Mouse (Mus musculus) embryonic facial prominence, embryonic 10.5 days (tissue): ENCODE results near the gene Tbcc. TPM values are rescaled to one million over a fixed set of nuclear protein-coding genes. Genes with fewer than 3 reads are reported as not detected.
A peak's percentile ranks its signal among the peaks of the same experiment; 100 is the strongest.

ENCODE experiments used
- DNase-seq: peaks from one replicate; pipeline ENCODE4 v3.0.0-alpha.2; 2017; ENCODE audit warnings: low spot score
- H3K27ac ChIP-seq: fragments of 300-500 bp; sonication (generic); replicated peaks from 2 replicates; pipeline ENCODE4 v1.5.1; 2016; ENCODE audit warnings: mild to moderate bottlenecking
- H3K27me3 ChIP-seq: fragments of 300-500 bp; sonication (generic); replicated peaks from 2 replicates; pipeline ENCODE4 v1.6.1; 2016; ENCODE audit warnings: low read depth, mild to moderate bottlenecking; ENCODE audit not compliant: poor library complexity, severe bottlenecking
- H3K36me3 ChIP-seq: fragments of 300-500 bp; sonication (generic); replicated peaks from 2 replicates; pipeline ENCODE4 v1.6.1; 2016; ENCODE audit warnings: mild to moderate bottlenecking, moderate library complexity
- H3K4me1 ChIP-seq: fragments of 300-500 bp; sonication (generic); 2 replicates; pipeline ENCODE4 v1.6.1; 2016
- H3K4me3 ChIP-seq: fragments of 300-500 bp; sonication (generic); 2 replicates; pipeline ENCODE4 v1.5.1; 2016; ENCODE audit warnings: mild to moderate bottlenecking, moderate library complexity
- H3K9me3 ChIP-seq: fragments of 300-500 bp; sonication (generic); 2 replicates; pipeline ENCODE4 v1.6.1; 2016; ENCODE audit warnings: mild to moderate bottlenecking
- WGBS: fragments of 180-500 bp; shearing (Covaris S2); methylation state at CpG from one replicate; pipeline ENCODE4 v1.1.7; 2016; 5-methylcytosine and 5-hydroxymethylcytosine counted together
- polyA plus RNA-seq: library from polyadenylated mRNA; unstranded; fragments of >200 nt; fragmentation: Nextera tagmentation; extraction: Ambion mirVana; gene quantifications from 2 replicates; pipeline ENCODE4 v1.2.1, GENCODE M21; 2016

Gene Tbcc
- polyA plus RNA-seq, 1 experiment from 2014 or later = 57.9 TPM

DNA sequence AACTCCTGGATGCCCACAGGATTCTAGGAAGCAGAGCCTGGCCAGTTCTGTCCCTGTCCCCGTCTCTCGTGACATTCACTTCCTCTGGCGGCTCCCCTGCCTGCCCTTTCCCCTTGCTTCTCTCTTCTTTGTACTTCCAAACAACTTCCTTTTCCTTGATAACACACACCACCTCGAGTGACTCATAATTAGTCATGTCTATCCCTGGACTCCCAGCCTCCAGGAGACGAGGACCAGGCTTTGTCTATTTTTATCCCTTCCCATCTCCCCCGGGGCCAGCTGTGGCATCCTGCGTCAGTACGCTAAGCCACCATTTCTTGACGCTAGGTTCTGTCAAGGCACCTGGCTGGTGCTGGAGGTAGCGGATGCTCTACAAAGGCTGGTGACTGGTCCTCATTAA lies 16.4 kb upstream of the Tbcc start:
- 42% methylated on average over 10 of the region's 10 CpGs for WGBS
- DNase-seq = no peak
- no peaks in the 10 kb centered on the region for H3K27me3 ChIP-seq
- no peaks in the 10 kb centered on the region for H3K9me3 ChIP-seq
- no peaks in the 10 kb centered on the region for H3K36me3 ChIP-seq
- H3K4me3 ChIP-seq = no peak overlapping the region
- H3K27ac ChIP-seq = peak overlapping the region; percentile 4; the same call in 1 of the 2 replicates
- peaks cover 31% of the 10 kb centered on the region for H3K4me1 ChIP-seq

- Histone ChIP-seq H3K27me3 (no peaks in the 10 kb centered on the region), H3K4me1 (peaks cover 37% of the 10 kb centered on the region), H3K36me3 (no peaks in the 10 kb centered on the region), H3K27ac (no peak overlapping the region), H3K9me3 (no peaks in the 10 kb centered on the region), H3K4me3 (no peak overlapping the region)
- WGBS = 68% methylated on average over 3 of the region's 3 CpGs
- no peak for DNase-seq
Observed at GRCm38 (mm10) chr17:46875626-46876025, 14.9 kb upstream of the Tbcc start.

GRCm38 (mm10) chr17:46876371-46876950 lies 14.0 kb upstream of the Tbcc start:
- Histone ChIP-seq H3K27me3 (no peaks in the 10 kb centered on the region), H3K4me1 (peaks cover 37% of the 10 kb centered on the region), H3K36me3 (no peaks in the 10 kb centered on the region), H3K9me3 (no peaks in the 10 kb centered on the region), H3K4me3 (no peak overlapping the region), H3K27ac (no peak overlapping the region; the same call in 1 of the 2 replicates)
- WGBS = 61% methylated on average over 8 of the region's 8 CpGs
- DNase-seq = peak; percentile 55

- DNase-seq = no peak
- H3K4me3 ChIP-seq = no peak overlapping the region
- peaks cover 37% of the 10 kb centered on the region for H3K4me1 ChIP-seq
- H3K27ac ChIP-seq = no peak overlapping the region
- 95% methylated on average over 5 of the region's 5 CpGs for WGBS
- no peaks in the 10 kb centered on the region for H3K9me3 ChIP-seq
- H3K27me3 ChIP-seq = no peaks in the 10 kb centered on the region
- no peaks in the 10 kb centered on the region for H3K36me3 ChIP-seq
Observed at GRCm38 (mm10) chr17:46877061-46877460, 13.4 kb upstream of the Tbcc start.

- 62% methylated on average over 14 of the region's 14 CpGs for WGBS
Observed at GRCm38 (mm10) chr17:46879841-46880311, 10.6 kb upstream of the Tbcc start.

GRCm38 (mm10) chr17:46880322-46880721 lies 10.2 kb upstream of the Tbcc start:
- H3K4me3 ChIP-seq = no peak overlapping the region
- no peak overlapping the region for H3K27ac ChIP-seq
- no peak for DNase-seq
- H3K27me3 ChIP-seq = no peaks in the 10 kb centered on the region
- no peaks in the 10 kb centered on the region for H3K9me3 ChIP-seq
- H3K4me1 ChIP-seq = peaks cover 14% of the 10 kb centered on the region
- WGBS = 82% methylated on average over 2 of the region's 2 CpGs
- H3K36me3 ChIP-seq = no peaks in the 10 kb centered on the region

More at GRCm38 (mm10) chr17:46879841-46880311, 10.6 kb upstream of the Tbcc start:
- Histone ChIP-seq H3K27ac (no peak overlapping the region), H3K4me3 (no peak overlapping the region), H3K27me3 (no peaks in the 10 kb centered on the region), H3K36me3 (no peaks in the 10 kb centered on the region), H3K9me3 (no peaks in the 10 kb centered on the region), H3K4me1 (peaks cover 14% of the 10 kb centered on the region)
- no peak for DNase-seq

DNA sequence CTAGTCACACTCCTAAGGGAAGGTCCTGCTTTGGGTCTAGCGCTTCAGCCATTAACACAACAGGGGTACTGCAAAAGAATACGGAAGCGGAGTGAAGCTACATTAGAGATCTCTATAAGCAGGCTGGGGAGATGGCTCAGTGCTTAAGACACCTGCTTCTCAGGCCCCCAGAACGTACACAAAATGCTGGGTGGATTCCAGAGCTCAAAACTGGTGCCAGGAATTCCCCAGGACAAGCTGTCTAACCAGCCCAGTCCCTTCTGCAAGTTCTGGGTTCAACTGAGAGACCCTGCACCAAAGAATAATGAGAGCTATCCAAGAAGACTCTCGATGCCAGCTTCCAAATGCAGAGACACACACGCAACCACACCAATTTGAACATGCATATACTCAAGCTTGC lies 8.8 kb upstream of the Tbcc start:
- H3K4me3 ChIP-seq = no peak overlapping the region
- H3K27ac ChIP-seq = no peak overlapping the region
- peaks cover 15% of the 10 kb centered on the region for H3K4me1 ChIP-seq
- 91% methylated on average over 6 of the region's 6 CpGs for WGBS
- H3K9me3 ChIP-seq = no peaks in the 10 kb centered on the region
- H3K27me3 ChIP-seq = no peaks in the 10 kb centered on the region
- DNase-seq = no peak
- no peaks in the 10 kb centered on the region for H3K36me3 ChIP-seq

DNA sequence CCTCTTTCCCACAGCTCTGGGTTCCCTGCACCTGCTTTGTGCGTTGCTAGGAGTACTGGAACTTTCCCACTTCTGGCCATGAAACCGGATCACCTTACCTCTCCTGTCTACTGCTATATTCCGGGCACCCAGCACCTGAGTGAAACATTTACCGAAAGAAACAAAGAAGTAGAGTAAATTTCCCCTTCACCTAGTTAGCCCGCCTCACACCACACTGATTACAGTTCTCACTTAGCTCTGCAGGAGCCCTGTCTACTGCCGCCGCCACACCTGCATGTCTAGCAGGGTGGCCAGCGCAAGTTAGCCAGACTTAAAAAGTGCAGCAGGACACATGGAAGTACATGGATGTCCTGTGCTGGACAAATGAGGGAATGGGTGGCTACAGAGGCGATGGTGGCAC lies 7.4 kb upstream of the Tbcc start:
- Histone ChIP-seq H3K4me3 (no peak overlapping the region), H3K27ac (no peak overlapping the region), H3K36me3 (no peaks in the 10 kb centered on the region), H3K9me3 (no peaks in the 10 kb centered on the region), H3K4me1 (peaks cover 12% of the 10 kb centered on the region), H3K27me3 (no peaks in the 10 kb centered on the region)
- DNase-seq = no peak
- WGBS = 88% methylated on average over 9 of the region's 9 CpGs

GRCm38 (mm10) chr17:46884766-46885165 lies 5.7 kb upstream of the Tbcc start:
- WGBS = 90% methylated on average over 6 of the region's 6 CpGs
- Histone ChIP-seq H3K27me3 (no peaks in the 10 kb centered on the region), H3K4me3 (no peak overlapping the region), H3K27ac (no peak overlapping the region), H3K36me3 (no peaks in the 10 kb centered on the region), H3K4me1 (peaks cover 21% of the 10 kb centered on the region), H3K9me3 (no peaks in the 10 kb centered on the region)
- no peak for DNase-seq

DNA sequence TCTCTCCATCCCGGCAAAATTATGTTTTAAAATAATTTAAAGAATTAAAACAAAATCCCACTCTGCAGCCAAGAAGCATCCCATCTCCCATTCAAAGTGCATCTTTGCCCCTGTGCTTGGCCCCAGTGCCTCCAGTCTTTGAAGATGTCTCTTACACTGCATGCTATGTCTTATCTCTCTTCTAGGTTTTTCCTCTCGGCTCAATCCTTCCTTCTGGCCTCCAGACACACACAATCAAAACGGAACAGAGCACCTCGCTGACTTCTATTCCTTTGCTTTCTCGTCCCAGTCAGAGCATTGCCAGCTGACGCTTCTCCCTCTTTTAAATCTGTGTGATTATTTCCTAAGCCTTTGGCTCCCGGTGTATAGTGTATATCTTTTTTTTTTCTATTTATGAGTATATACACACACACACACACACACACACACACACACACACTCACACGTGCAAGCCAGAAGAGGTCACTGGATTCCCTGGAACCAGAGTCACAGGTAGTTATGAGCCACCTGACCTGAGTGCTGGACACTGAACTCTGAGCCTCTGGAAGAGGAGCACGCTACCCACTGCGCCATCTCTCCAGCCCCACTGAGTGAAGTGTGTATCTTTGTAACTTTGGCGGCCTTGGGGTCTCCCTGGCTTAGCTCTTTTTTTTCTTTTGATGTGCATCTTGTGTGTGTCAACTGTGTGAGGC lies 5.1 kb upstream of the Tbcc start:
- WGBS = 84% methylated on average over 11 of the region's 11 CpGs
- H3K27ac ChIP-seq = no peak overlapping the region
- no peak for DNase-seq
- no peak overlapping the region for H3K4me3 ChIP-seq
- no peaks in the 10 kb centered on the region for H3K9me3 ChIP-seq
- H3K27me3 ChIP-seq = no peaks in the 10 kb centered on the region
- peaks cover 21% of the 10 kb centered on the region for H3K4me1 ChIP-seq
- no peaks in the 10 kb centered on the region for H3K36me3 ChIP-seq

DNA sequence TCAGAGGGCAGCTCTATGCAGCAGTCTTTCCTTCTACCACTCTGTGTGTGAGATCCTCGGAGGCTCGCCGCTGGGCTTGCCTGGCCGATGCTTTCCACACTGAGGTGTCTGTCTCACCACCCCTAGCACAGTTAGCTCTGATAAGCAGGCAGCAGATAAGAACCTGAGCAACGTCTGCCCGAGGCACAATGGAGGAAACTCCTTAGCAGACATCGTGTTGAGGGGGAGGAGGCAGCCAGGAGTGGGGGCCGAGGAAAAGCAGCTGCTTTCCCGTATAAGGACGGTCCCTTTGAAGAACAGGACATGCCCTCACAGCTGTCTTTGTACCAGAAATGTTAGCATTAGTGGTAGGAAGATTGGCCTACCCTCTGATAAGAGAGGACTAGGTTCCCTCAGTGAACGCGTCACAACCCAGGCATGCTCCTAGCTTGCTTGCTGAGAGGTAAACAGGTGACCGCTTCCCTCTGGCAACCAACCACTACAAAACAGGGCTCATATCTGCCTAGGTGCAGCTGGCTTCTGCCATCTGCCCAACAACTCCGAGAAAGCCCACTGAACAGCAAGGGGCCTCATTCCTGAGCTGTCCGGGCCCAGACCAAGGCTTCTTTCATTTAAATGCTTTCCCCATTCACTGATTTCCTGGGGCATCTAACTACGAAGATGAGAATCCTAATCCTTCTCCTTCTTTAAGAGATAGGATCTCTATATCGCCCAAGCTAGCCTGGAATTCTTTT lies 4.4 kb upstream of the Tbcc start:
- Histone ChIP-seq H3K4me3 (no peak overlapping the region; the same call in 1 of the 2 replicates), H3K9me3 (no peaks in the 10 kb centered on the region), H3K36me3 (no peaks in the 10 kb centered on the region), H3K4me1 (peaks cover 23% of the 10 kb centered on the region), H3K27me3 (no peaks in the 10 kb centered on the region), H3K27ac (peak overlapping the region; percentile 3; the same call in 1 of the 2 replicates)
- 58% methylated on average over 17 of the region's 17 CpGs for WGBS
- DNase-seq = no peak

DNA sequence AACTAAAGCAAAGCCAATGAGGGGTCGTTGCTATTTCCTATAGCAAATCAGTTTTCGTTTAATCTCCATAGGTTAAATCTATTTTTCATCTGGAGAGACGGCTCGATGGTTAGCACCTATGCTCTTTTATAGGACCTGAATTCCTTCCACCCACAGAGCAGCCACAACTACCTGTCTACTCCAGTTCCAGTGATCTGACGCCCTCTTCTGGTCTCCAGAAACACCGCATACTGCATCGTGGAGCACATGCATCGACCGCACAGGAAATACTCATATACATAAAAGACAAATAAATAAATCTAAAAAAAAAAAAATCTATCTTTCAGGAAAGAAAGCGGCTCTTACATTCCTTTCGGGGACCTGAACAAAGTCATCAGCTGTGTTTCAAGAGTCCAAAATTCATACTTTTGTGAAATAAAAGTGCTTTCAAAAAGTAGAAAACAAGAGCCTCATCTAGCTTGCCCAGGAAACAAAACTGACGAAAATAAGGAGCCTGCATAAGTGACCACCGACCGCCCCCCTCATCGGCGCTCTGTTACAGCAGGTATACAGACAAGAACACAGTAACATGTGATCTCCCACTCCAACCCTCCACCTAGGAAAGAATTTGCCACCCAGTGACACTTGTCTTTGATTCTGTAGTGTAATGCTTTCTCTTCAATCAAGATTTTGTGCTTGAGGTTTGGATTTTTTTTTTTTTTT lies 1.8 kb upstream of the Tbcc start:
- DNase-seq = peak; percentile 39
- peaks cover 18% of the 10 kb centered on the region for H3K36me3 ChIP-seq
- no peaks in the 10 kb centered on the region for H3K27me3 ChIP-seq
- peak overlapping the region; percentile 95 for H3K27ac ChIP-seq
- H3K4me1 ChIP-seq = peaks cover 44% of the 10 kb centered on the region
- H3K4me3 ChIP-seq = peak overlapping the region; percentile 97
- H3K9me3 ChIP-seq = no peaks in the 10 kb centered on the region
- 34% methylated on average over 16 of the region's 16 CpGs for WGBS
